In the genomic region with DNA sequence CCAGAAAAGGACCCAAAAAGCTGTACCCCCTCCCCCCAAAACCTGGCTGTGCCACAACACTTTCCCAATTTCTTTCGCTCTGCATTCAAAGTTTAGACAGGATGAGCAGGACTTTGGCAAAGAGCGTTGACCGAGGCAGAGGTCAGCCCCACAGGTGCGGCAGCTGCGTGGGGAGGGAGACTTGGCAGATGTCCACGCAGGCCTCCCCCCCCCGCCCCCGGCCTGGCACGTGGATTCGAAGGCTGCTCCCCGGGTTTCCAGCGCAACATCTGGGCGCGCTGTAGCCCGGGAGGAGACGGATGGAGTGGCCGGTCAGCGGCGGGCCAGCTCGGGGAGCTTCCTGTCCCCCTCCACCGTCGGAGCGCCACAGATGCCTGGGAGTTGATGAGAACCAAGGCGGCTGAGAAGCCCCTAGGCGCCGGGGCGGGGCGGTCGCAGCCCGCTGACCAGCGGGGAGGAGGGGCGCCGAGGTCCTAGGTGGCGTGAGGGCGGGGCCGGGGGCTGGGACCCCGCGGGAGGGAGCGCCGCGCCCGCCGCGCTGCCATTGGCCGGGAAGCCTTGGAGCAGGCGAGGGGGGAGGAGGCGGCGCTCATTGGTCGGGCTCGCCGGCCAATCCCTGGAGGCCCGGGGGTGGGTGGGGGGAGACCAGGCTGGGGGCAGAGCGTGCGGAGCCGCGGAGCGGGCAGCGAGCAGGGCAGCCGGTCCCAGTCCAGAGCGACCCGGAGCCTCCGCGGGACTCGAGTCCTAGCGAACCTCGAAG, we compare ENCODE assay signal across 8 mouse cellular contexts. TPM values are rescaled to one million over a fixed set of nuclear protein-coding genes. Genes with fewer than 3 reads are reported as not detected.
DNase-seq lines count a peak whose midpoint lies in the region; ATAC-seq lines count a peak whose summit lies in the region.

A gene (plus strand): TSS at position 637 of the 760 bp plus-strand sequence.

- no peaks in the 10 kb centered on the region for H3K36me3 ChIP-seq in intestine, embryonic 15.5 days
- 0 out of 2 replicates have a peak, but pooled peaks cover 6% of the 10 kb centered on the region for H3K36me3 ChIP-seq in midbrain, embryonic 10.5 days

- H3K27ac ChIP-seq in intestine, embryonic 15.5 days, result peak within 1 kb of the TSS; percentile 97
- H3K27ac ChIP-seq in midbrain, embryonic 10.5 days (replicated peaks), result peak within 1 kb of the TSS; percentile 100

- 0 out of 2 replicates have a peak, but pooled peaks cover 20% of the 10 kb centered on the region for H3K4me1 ChIP-seq in intestine, embryonic 15.5 days (replicated peaks)
- H3K4me1 ChIP-seq in midbrain, embryonic 10.5 days, result peaks cover 45% of the 10 kb centered on the region

- DNase-seq in adrenal gland, postnatal 10 days, result peak; percentile 96
- DNase-seq in embryo, embryonic 9.5 days (ENCODE audit: extremely low spot score), result peak; percentile 97
- peak; percentile 92 to 95 for DNase-seq in gastrocnemius, postnatal 4 days (ENCODE audit: low spot score in 2 of 2)
- peak; percentile 81 to 83 for DNase-seq in left cerebral cortex, postnatal 25 days (ENCODE audit: low spot score in 2 of 2)
- DNase-seq in midbrain, embryonic 10.5 days (ENCODE audit: low spot score), result peak; percentile 97
- peak; percentile 89 for DNase-seq in right cerebral cortex, postnatal 4 days
- DNase-seq in yolk sac, embryonic 10.5 days (ENCODE audit: low spot score), result peak; percentile 96

- H3K4me3 ChIP-seq in intestine, embryonic 15.5 days (replicated peaks), result peak within 1 kb of the TSS; percentile 73
- H3K4me3 ChIP-seq in midbrain, embryonic 10.5 days, result peak within 1 kb of the TSS; percentile 92

- peak within 1 kb of the TSS; percentile 91 for H3K4me2 ChIP-seq in intestine, embryonic 15.5 days (replicated peaks)

- intact Hi-C loops in left cerebral cortex, postnatal 25 days (cut with DNase I), result loop anchor here (2.0 to 5.0 kb wide), 3 partner anchors 69 to 115 kb away; no protein-coding TSS in a partner anchor

- H3K9me3 ChIP-seq in intestine, embryonic 15.5 days, result no peaks in the 10 kb centered on the region
- H3K9me3 ChIP-seq in midbrain, embryonic 10.5 days (replicated peaks), result no peaks in the 10 kb centered on the region

- ATAC-seq in intestine, embryonic 15.5 days, result peak; percentile 93

- H3K27me3 ChIP-seq in intestine, embryonic 15.5 days (replicated peaks), result no peaks in the 10 kb centered on the region
- peaks cover 24% of the 10 kb centered on the region for H3K27me3 ChIP-seq in midbrain, embryonic 10.5 days (ENCODE audit: low read depth, poor library complexity, severe bottlenecking)

- WGBS in intestine, embryonic 15.5 days, result under 1% methylated on average over 56 of the region's 66 CpGs
- under 1% methylated on average over 65 of the region's 66 CpGs for WGBS in midbrain, embryonic 10.5 days

- peak within 1 kb of the TSS; percentile 96 for H3K9ac ChIP-seq in intestine, embryonic 15.5 days

RNA-seq across cellular contexts. Expression of the gene that starts here (rescaled TPM):
- total RNA-seq in adrenal gland, postnatal 10 days (2021), result 100 to 1,000 TPM; 148 to 215 TPM
- total RNA-seq in gastrocnemius, postnatal 4 days (2021), result 100 to 1,000 TPM; 194 to 214 TPM
- 414 and 470 TPM in 2 replicates for polyA plus RNA-seq in intestine, embryonic 15.5 days (2015; fragmentation: Nextera tagmentation; extraction: Ambion mirVana)
- total RNA-seq in left cerebral cortex, postnatal 25 days (2021), result 10 to 100 TPM; 66.1 to 66.7 TPM
- 947 and 1,037 TPM in 2 replicates for polyA plus RNA-seq in midbrain, embryonic 10.5 days (2016; fragmentation: Nextera tagmentation; extraction: Ambion mirVana)

Comparison
In these comparisons a context has a peak if more than half of its experiments do, and no peak if none do; other contexts are left out.
1. Peak in every context shown above with its lines: DNase-seq, ATAC-seq, H3K4me3 ChIP-seq and H3K27ac ChIP-seq.